Mouse (Mus musculus) midbrain, embryonic 11.5 days (tissue): ENCODE measurements around the gene Prss54. TPM values are rescaled to one million over a fixed set of nuclear protein-coding genes. Genes with fewer than 3 reads are reported as not detected.

Source experiments
- ATAC-seq: fragments of 200-750 bp; cut with Nextera tagmentation; 2 replicates; pipeline ENCODE4 v1.8.0; 2017; ENCODE audit warnings: moderate TSS enrichment, moderate library complexity; ENCODE audit not compliant: low FRiP score
- DNase-seq: peaks from one replicate; pipeline ENCODE4 v3.0.0; 2015; ENCODE audit warnings: low spot score; ENCODE audit errors: missing footprints
- H3K27ac ChIP-seq: fragments of 300-500 bp; sonication (generic); 2 replicates; pipeline ENCODE4 v1.5.1; 2014; ENCODE audit warnings: low read depth, low read length
- H3K27me3 ChIP-seq: fragments of 300-500 bp; sonication (generic); 2 replicates; pipeline ENCODE4 v1.6.1; 2014; ENCODE audit warnings: mild to moderate bottlenecking, low read length, moderate library complexity, mixed read lengths; ENCODE audit not compliant: control insufficient read depth, insufficient read depth
- H3K36me3 ChIP-seq: fragments of 300-500 bp; sonication (generic); 2 replicates; pipeline ENCODE4 v1.6.1; 2014; ENCODE audit warnings: mild to moderate bottlenecking, low read length, moderate library complexity, mixed read lengths; ENCODE audit not compliant: control insufficient read depth, insufficient read depth
- H3K4me1 ChIP-seq: fragments of 300-500 bp; sonication (generic); 2 replicates; pipeline ENCODE4 v1.6.1; 2014; ENCODE audit warnings: low read length; ENCODE audit not compliant: control insufficient read depth, insufficient read depth
- H3K4me2 ChIP-seq: fragments of 300-500 bp; sonication (generic); 2 replicates; pipeline ENCODE4 v1.6.1; 2014; ENCODE audit warnings: mild to moderate bottlenecking, moderate library complexity
- H3K4me3 ChIP-seq: fragments of 300-500 bp; sonication (generic); 2 replicates; pipeline ENCODE4 v1.5.1; 2014; ENCODE audit warnings: low read depth, low read length
- H3K9ac ChIP-seq: fragments of 300-500 bp; sonication (generic); 2 replicates; pipeline ENCODE4 v1.6.1; 2014; ENCODE audit warnings: low read length
- H3K9me3 ChIP-seq: fragments of 300-500 bp; sonication (generic); 2 replicates; pipeline ENCODE4 v1.6.1; 2016; ENCODE audit warnings: low read length; ENCODE audit not compliant: control insufficient read depth
- WGBS: fragments of 180-500 bp; shearing (Covaris S2); extraction: QIAGEN DNeasy Blood & Tissue Kit; methylation state at CpG from one replicate; pipeline ENCODE4 v1.1.7; 2014; 5-methylcytosine and 5-hydroxymethylcytosine counted together
- polyA plus RNA-seq: library from polyadenylated mRNA; unstranded; fragments of >200 nt; fragmentation: Nextera tagmentation; extraction: Ambion mirVana; gene quantifications from 2 replicates; pipeline ENCODE4 v1.2.1, GENCODE M21; 2014

Gene Prss54
- polyA plus RNA-seq, 1 experiment from 2014 or later = not detected

DNA sequence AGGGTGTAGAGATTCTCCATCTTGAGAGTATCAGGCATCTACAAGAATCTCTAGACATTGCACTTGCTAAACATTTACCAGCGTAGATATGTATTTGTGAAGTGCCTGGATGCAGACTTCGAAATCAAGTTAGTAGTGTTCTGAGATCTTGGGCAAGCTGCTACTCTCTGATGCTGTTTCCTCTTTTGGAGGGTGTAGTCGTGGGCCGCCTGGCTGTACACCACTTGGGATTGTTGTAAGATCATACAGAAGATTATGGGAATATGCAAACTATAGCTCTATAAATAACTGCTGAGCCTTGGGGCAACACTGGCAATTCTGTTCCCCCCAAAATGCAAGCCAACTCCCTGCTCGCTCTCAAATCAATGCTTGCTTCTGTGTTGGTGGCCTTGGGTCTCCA lies 3.0 kb downstream of the Prss54 start:
- Histone ChIP-seq H3K4me1 (no peaks in the 10 kb centered on the region), H3K9ac (no peak overlapping the region), H3K4me2 (no peak overlapping the region), H3K27me3 (no peaks in the 10 kb centered on the region), H3K27ac (no peak overlapping the region), H3K9me3 (no peaks in the 10 kb centered on the region), H3K36me3 (no peaks in the 10 kb centered on the region), H3K4me3 (no peak overlapping the region)
- ATAC-seq (no peak), DNase-seq (no peak)
- 92% methylated on average over 5 of the region's 5 CpGs for WGBS

DNA sequence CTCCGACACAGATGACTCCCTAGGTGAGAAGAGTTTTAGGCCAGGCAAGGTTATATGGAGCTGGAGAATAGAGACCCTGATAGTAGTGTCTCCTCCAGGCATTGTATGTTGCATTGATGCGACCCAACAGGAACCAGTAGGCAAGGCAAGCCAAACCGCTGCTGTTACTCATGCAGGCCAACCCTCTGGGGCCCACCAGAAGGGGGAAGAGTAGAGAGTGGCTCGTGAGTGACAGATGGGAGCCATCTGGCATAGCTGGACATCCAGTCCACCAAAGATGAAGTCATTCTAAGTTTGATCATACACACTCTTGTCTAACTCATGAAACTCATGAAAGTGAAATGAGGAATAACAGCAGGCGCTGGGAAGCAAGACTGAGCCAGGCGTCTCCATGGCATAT lies 9.3 kb downstream of the Prss54 start:
- WGBS = 77% methylated on average over 6 of the region's 6 CpGs
- H3K4me1 ChIP-seq = no peaks in the 10 kb centered on the region
- no peaks in the 10 kb centered on the region for H3K36me3 ChIP-seq
- no peaks in the 10 kb centered on the region for H3K27me3 ChIP-seq
- H3K4me2 ChIP-seq = no peak overlapping the region
- no peak overlapping the region for H3K27ac ChIP-seq
- no peak overlapping the region for H3K9ac ChIP-seq
- H3K9me3 ChIP-seq = no peaks in the 10 kb centered on the region
- ATAC-seq (no peak), DNase-seq (no peak)
- H3K4me3 ChIP-seq = no peak overlapping the region

DNA sequence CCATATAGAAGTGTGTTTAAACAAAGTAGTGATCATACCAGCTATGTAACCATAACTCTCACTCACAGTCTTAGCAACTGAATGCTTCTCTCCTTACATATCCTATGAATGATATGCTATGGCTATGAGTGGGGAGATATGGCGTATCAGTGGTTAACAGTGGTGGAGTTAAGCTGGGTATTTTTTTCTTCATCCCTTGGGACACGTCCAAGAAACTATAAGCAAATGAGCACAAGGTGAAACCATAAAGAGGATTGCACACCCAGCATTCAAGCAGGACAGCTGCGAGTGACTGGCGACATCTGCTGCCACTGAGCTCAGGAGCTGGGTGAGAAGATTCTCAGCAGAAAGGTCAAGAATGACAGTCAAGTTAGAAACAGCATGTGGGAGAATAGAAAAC lies 9.9 kb downstream of the Prss54 start:
- Histone ChIP-seq H3K36me3 (no peaks in the 10 kb centered on the region), H3K4me2 (no peak overlapping the region), H3K27ac (no peak overlapping the region), H3K27me3 (no peaks in the 10 kb centered on the region), H3K9me3 (no peaks in the 10 kb centered on the region), H3K9ac (no peak overlapping the region), H3K4me3 (no peak overlapping the region), H3K4me1 (no peaks in the 10 kb centered on the region)
- WGBS = 75% methylated on average over 4 of the region's 4 CpGs
- ATAC-seq = no peak
- DNase-seq = no peak

DNA sequence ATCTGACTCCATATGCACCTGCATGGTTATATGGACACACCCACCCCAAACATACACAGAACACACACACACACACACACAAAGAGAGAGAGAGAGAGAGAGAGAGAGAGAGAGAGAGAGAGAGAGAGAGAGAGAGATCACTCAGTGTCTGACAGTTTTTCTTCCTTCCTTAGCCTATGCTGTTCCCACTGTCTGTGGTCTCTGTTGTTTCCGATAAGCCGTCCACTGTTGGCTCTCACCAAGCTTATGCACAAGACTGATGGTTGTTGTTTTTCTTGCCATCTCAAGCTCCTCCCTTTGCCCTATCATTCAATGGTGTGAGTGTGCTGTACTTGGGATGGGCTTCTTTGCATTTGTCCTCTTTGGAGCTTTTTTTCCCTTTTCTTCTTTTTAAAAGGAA lies 20.2 kb downstream of the Prss54 start:
- no peak overlapping the region for H3K27ac ChIP-seq
- H3K36me3 ChIP-seq = no peaks in the 10 kb centered on the region
- no peaks in the 10 kb centered on the region for H3K27me3 ChIP-seq
- H3K9me3 ChIP-seq = no peaks in the 10 kb centered on the region
- WGBS = 94% methylated on average over 2 of the region's 2 CpGs
- DNase-seq = no peak
- H3K9ac ChIP-seq = no peak overlapping the region
- no peak for ATAC-seq
- no peaks in the 10 kb centered on the region for H3K4me1 ChIP-seq
- H3K4me3 ChIP-seq = no peak overlapping the region
- H3K4me2 ChIP-seq = no peak overlapping the region

DNA sequence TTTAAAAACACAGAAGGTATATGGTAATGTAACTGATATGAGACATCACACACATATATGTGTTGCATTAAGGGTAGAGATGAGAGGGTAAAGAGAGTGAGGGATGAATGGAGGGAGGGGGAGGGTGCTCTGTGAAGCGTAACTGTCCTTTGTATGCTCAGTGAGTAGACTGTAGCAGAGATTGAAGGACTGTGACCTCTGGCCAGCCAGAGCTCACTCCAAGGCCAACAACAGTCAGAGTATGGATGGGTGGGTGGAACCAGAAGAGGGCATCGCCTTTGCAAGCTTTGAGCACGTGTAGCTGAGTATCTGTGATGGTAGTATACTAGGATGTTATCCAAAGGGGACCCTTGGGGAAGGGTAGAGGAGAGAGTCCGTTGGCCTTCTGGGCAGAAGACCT lies 24.6 kb downstream of the Prss54 start:
- H3K27me3 ChIP-seq = no peaks in the 10 kb centered on the region
- no peak overlapping the region for H3K4me2 ChIP-seq
- no peaks in the 10 kb centered on the region; the same call in 1 of the 2 replicates for H3K4me1 ChIP-seq
- no peak overlapping the region for H3K27ac ChIP-seq
- no peak overlapping the region for H3K4me3 ChIP-seq
- 79% methylated on average over 4 of the region's 4 CpGs for WGBS
- ATAC-seq (no peak), DNase-seq (no peak)
- H3K9ac ChIP-seq = no peak overlapping the region
- H3K36me3 ChIP-seq = no peaks in the 10 kb centered on the region
- H3K9me3 ChIP-seq = no peaks in the 10 kb centered on the region

DNA sequence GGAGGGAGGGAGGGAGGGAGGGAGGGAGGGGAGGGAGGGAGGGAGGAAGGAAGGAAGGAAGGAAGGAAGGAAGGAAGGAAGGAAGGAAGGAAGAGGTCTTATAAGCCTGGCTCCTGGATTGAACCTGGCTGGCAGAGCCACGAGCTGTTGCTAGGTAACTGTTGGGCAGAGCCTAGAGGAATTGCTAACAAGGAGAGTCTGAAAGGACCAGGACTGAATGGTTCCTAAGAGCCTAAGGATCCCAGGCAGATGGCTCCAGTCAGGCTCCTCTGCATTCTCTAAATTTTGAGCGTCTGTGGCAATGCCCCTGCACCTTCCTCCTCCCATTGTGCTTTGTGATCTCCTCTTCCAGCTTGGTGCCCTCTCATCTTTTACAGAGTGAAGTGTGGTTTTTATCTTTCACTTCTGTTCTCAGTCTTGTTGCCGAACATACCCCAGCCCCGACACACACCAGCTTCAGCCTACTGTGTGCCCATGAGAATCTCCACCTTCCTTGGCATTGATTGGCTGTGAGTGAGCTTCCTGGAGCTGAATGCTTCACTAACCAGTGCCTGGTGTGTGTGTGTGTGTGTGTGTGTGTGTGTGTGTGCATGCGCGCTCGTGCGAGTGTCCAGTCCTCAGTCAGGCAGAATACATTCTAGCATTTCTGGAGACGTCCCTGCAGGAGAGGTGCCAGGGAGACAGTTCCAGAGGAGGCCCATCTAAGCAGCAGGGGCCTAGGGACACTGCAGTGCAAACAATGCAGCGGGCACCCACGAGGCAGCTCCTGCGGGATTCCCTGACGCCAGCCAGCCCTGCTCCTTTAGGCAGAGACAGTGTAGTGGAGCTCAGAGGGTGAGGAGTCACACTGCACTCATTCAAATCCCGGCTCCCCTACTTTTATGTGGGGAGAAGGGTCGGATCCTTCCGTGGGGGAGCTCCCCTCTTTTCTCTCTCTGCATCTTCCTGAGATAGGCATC lies 26.0 kb downstream of the Prss54 start:
- Histone ChIP-seq H3K36me3 (no peaks in the 10 kb centered on the region), H3K4me2 (no peak overlapping the region), H3K9ac (no peak overlapping the region), H3K4me1 (no peaks in the 10 kb centered on the region; the same call in 1 of the 2 replicates), H3K27ac (no peak overlapping the region), H3K27me3 (no peaks in the 10 kb centered on the region), H3K9me3 (no peaks in the 10 kb centered on the region), H3K4me3 (no peak overlapping the region)
- ATAC-seq (0 out of 2 replicates have a peak, but pooled peaks have one; percentile 62), DNase-seq (no peak)
- 58% methylated on average over 16 of the region's 16 CpGs for WGBS

DNA sequence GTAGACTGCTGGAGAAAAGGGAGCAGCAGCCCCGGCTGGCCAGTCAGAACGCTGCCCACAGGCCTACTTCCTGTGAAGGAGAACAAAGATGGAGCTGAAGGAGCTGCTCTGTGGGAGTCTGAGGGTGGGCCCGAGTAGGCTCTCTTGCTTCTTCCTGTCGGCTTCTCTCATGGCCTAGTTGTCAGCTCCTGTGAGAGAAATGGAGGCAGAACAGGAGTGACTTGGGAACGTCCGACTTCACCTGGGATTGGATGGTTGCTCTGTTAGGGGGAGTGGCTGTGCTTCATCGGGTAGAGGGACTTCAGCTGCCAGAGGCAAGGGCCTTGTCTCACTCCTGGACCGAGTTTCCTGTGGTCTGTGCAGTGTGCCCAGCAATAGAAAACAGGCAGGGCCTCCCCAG lies 28.2 kb downstream of the Prss54 start:
- no peak for DNase-seq
- Histone ChIP-seq H3K4me2 (no peak overlapping the region), H3K9ac (no peak overlapping the region), H3K36me3 (no peaks in the 10 kb centered on the region), H3K9me3 (no peaks in the 10 kb centered on the region), H3K4me1 (no peaks in the 10 kb centered on the region; the same call in 1 of the 2 replicates), H3K27me3 (no peaks in the 10 kb centered on the region), H3K27ac (no peak overlapping the region), H3K4me3 (no peak overlapping the region)
- 67% methylated on average over 8 of the region's 8 CpGs for WGBS
- ATAC-seq = no peak

DNA sequence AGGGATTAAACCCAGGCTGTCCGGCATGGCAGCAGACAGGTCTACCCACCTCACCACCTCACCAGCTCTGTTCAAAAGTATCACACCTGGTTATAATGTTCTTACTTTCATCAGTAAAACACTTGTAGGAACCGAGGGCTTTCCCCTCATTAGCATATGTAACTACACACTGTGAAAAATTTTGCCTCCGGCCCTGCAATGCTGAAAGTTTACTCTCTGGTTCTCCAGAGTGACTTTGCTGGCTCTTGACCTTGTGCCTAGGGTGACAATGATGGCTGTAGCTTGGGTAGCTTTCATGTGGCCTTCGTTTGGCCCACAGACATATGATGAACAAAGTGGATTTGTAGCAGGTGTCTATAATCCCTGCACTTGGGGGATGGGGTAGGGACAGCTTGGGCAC lies 29.2 kb downstream of the Prss54 start:
- Histone ChIP-seq H3K9me3 (no peaks in the 10 kb centered on the region), H3K4me2 (no peak overlapping the region), H3K9ac (no peak overlapping the region), H3K27ac (no peak overlapping the region), H3K36me3 (no peaks in the 10 kb centered on the region), H3K4me1 (no peaks in the 10 kb centered on the region; the same call in 1 of the 2 replicates), H3K27me3 (no peaks in the 10 kb centered on the region), H3K4me3 (no peak overlapping the region)
- no peak for ATAC-seq
- DNase-seq = no peak
- WGBS = 86% methylated on average over 4 of the region's 4 CpGs

DNA sequence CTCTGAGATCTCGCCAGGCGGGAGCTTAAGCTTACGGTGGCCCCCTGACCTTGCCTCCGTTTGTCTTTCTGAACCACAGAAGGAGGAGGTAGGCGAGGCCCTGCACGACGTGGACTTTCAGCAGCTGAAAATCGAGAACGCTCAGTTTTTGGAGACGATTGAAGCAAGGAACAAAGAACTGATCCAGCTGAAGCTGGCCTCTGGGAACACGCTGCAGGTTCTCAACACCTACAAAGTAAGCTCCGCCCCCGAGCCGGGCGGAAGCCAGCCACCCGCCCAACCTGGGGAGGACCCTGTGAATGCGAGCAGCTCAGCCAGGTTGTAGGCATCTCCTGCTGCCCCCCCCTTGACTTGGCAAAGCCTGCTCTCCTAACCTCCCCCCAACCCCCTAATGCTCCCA lies 30.3 kb downstream of the Prss54 start:
- Histone ChIP-seq H3K9me3 (no peaks in the 10 kb centered on the region), H3K27me3 (no peaks in the 10 kb centered on the region), H3K4me3 (no peak overlapping the region), H3K4me2 (no peak overlapping the region), H3K4me1 (no peaks in the 10 kb centered on the region; the same call in 1 of the 2 replicates), H3K27ac (no peak overlapping the region), H3K36me3 (no peaks in the 10 kb centered on the region), H3K9ac (no peak overlapping the region)
- DNase-seq = no peak
- WGBS = 83% methylated on average over 17 of the region's 17 CpGs
- no peak for ATAC-seq
